Mouse (Mus musculus) spleen, postnatal 36 days (tissue): Measurements from ENCODE around the gene Slc38a11.
A peak's percentile ranks its signal among the peaks of the same experiment; 100 is the strongest.

ENCODE experiments used
- DNase-seq, 2 experiments: peaks; one replicate each; pipeline ENCODE4 v3.0.0; 2022; ENCODE audit warnings: low spot score in 2 of 2, mixed read lengths in 1 of 2

Gene Slc38a11

GRCm38 (mm10) chr2:65363828-65364497, at the start of gene Slc38a11:
TSS of gene Slc38a11 (minus strand) at chr2:65364034.
- no peak for DNase-seq

GRCm38 (mm10) chr2:65407110-65407509, 43.3 kb upstream of the Slc38a11 start:
- DNase-seq: no peak

GRCm38 (mm10) chr2:65405407-65405806, 41.6 kb upstream of the Slc38a11 start:
- no peak for DNase-seq

GRCm38 (mm10) chr2:65402001-65402400, 38.2 kb upstream of the Slc38a11 start:
- DNase-seq: no peak

GRCm38 (mm10) chr2:65399938-65400337, 36.1 kb upstream of the Slc38a11 start:
- DNase-seq: no peak

GRCm38 (mm10) chr2:65396128-65396527, 32.3 kb upstream of the Slc38a11 start:
- DNase-seq: no peak

GRCm38 (mm10) chr2:65393061-65393460, 29.2 kb upstream of the Slc38a11 start:
- DNase-seq: no peak

- peak; percentile 33 to 48 for DNase-seq
These were observed 27.5 kb upstream of the Slc38a11 start for GRCm38 (mm10) chr2:65391322-65391721.

GRCm38 (mm10) chr2:65384815-65385214, 21.0 kb upstream of the Slc38a11 start:
- no peak for DNase-seq

GRCm38 (mm10) chr2:65382485-65382884, 18.7 kb upstream of the Slc38a11 start:
- DNase-seq: no peak

GRCm38 (mm10) chr2:65378425-65378824, 14.6 kb upstream of the Slc38a11 start:
- no peak for DNase-seq

GRCm38 (mm10) chr2:65374410-65374809, 10.6 kb upstream of the Slc38a11 start:
- no peak for DNase-seq

- no peak for DNase-seq
These were observed 9.2 kb upstream of the Slc38a11 start for GRCm38 (mm10) chr2:65373076-65373475.

GRCm38 (mm10) chr2:65360736-65361475, 2.9 kb downstream of the Slc38a11 start:
- DNase-seq: no peak

- no peak for DNase-seq
These were observed 16.5 kb downstream of the Slc38a11 start for GRCm38 (mm10) chr2:65347367-65347766.

- no peak for DNase-seq
These were observed 16.9 kb downstream of the Slc38a11 start for GRCm38 (mm10) chr2:65346915-65347314.

GRCm38 (mm10) chr2:65346037-65346436, 17.8 kb downstream of the Slc38a11 start:
- DNase-seq: no peak

GRCm38 (mm10) chr2:65342057-65342456, 21.8 kb downstream of the Slc38a11 start:
- DNase-seq: peak; percentile 62 to 63

- DNase-seq: peak in 1 of 2 experiments; percentile 10
These were observed 23.0 kb downstream of the Slc38a11 start for GRCm38 (mm10) chr2:65340839-65341238.

- peak in 1 of 2 experiments; percentile 3 for DNase-seq
These were observed 26.3 kb downstream of the Slc38a11 start for GRCm38 (mm10) chr2:65337378-65338140.

- no peak for DNase-seq
These were observed 27.2 kb downstream of the Slc38a11 start for GRCm38 (mm10) chr2:65336608-65337007.

GRCm38 (mm10) chr2:65334091-65334490, 29.7 kb downstream of the Slc38a11 start:
- DNase-seq: no peak
